Mouse (Mus musculus): ENCODE measurements around the gene Asb14.

GRCm38 (mm10) chr14:26911826-26912225 lies 17.5 kb downstream of the Asb14 start:
- no peak for TF ChIP-seq POLR2A (IDR thresholded peaks at IDR 0.05; ENCODE audit: low read depth, low read length)
- no peak for TF ChIP-seq CTCF (conservative IDR thresholded peaks at IDR 0.05; ENCODE audit: insufficient read depth, insufficient read length, low read depth, low read length)

All from kidney, adult 2 months (tissue).